Mouse (Mus musculus) spleen, postnatal 36 days (tissue): ENCODE measurements around the gene Negr1.
A peak's percentile ranks its signal among the peaks of the same experiment; 100 is the strongest.

Source experiments
- DNase-seq, 2 experiments: peaks; one replicate each; pipeline ENCODE4 v3.0.0; 2022; ENCODE audit warnings: low spot score in 2 of 2, mixed read lengths in 1 of 2

The Negr1 gene

DNA sequence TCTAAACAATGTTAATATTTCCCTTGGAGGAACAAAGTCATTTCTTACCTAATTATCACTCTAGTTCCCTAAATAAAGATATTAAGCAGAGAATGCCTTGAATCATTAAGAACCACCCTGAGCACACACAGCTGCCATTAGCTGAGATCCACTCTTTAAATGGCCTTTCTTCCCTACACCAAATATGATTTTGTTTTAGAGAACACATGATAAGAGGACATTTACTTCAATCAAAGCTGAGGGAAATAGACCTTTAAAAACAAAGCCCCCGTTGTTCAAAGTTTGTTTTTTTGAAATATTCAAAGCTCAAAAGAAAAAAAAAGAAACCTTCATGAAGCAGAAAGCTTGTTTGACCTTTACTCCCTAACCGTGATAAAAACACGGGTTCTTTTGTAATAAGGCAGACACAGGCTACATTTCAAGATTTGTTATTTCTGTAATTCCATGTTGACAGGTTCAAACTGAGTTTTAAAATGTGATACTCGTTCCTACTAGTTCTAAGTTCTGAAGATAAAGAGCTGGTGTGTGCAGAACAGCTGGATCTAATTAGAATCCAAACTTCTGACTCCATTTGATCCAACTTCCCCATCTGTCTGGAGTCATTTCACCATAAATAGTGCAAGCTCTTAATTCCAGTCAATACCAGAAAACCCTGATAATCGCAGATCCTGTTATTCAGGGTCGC is 544.1 kb downstream of the Negr1 start:
- no peak for DNase-seq

DNA sequence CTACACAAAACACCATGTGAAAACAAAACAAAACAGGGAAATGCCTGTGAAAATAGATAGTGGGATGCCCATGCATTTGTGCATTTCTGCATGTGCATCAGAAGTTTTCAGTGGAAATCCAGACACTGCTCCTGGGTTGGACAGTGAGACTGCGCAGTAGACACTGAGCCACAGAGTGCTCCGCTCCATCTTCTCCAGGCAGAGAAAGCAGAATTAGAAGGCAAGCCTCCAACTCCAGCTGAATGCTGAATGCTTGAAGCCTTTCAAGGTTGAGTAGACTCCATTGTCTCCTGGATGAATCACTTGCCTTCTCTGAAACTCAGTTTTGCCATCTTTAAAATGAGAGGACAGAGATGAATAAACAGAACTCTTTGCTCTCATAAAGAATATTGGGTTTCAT is 546.6 kb downstream of the Negr1 start:
- DNase-seq = no peak

DNA sequence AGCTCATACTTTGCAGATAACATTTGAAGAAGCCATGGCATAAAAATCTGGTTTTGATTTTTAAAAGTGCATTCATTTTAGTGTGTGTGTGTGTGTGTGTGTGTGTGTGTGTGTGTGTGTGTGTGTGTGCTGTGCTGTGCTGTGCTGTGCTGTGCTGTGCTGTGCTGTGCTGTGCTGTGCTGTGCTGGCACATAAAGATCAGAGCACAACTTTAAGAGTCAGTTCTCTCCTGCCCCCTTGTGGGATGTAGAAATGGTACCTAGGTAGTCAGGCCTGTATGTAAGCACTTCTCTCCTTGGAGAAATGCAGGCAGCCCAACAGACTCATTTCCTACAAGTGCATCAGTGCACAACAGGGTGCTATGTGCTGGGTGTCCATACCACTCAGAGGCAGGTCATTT is 547.7 kb downstream of the Negr1 start:
- DNase-seq = peak in 1 of 2 experiments; percentile 40

DNA sequence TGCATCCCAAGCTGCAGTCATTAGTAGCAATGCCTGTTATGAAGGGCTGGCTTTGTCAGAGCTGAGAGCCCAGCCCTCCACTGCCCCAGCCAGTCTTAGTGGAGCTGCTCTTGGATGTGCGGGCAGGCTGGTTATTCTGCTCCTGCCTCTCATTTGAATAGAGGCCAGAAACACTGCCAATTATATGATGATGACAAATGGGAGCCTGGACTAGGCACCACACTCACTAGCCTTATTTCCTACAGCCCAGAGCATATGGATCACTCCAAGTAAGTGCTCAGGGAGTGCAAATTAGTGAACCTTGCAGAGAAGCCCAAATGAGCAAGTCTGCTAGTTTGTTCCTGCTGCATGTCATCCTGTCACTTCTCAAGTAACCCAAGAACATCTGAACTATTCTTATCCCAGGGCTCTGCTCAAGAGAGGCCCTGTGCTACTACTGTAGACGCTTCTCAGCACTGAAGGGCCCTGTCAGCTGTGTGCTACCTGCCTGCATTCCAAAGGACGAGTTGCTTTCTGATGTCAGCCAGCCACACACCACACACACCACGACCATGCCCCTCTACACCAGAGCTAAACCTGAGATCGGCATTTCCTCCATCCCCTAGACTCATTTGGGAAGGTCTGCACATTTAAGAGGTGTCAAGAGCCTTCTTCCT is 553.6 kb downstream of the Negr1 start:
- no peak for DNase-seq

DNA sequence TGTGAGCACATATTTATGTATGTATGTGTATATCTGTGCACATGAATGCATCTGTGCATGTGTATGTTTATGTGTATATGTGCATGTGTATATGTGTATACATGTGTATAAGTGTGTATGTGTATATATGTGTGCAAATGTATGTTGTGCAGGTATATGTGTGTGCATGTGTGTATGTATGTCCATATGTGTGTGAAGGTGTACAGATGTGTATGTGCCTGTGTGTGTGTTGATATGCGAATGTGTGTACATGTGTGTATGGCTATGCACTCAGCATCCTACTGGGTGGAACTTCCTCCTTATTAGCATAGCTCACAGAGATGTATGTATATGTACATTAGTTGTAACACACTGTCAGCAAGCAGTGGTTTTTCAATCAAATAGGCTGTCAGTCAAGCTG is 554.4 kb downstream of the Negr1 start:
- no peak for DNase-seq

DNA sequence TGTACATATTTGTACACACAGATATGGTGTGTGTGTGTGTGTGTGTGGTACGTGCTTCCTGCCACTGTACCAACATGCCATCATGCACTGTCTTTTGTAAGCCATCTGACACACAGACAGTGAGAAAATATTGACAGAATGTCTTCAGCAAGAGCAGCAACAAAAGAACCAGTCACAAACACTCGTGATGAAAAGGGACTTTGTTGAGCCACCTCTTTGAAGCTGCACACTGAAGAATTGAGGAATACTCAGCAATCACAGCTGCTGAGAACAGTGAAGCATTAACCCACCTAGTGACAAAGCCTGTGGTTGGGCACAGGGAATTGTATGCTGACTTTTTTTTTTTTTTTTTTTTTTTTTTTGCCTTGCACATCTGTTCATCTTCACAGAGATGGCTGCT is 558.3 kb downstream of the Negr1 start:
- no peak for DNase-seq

DNA sequence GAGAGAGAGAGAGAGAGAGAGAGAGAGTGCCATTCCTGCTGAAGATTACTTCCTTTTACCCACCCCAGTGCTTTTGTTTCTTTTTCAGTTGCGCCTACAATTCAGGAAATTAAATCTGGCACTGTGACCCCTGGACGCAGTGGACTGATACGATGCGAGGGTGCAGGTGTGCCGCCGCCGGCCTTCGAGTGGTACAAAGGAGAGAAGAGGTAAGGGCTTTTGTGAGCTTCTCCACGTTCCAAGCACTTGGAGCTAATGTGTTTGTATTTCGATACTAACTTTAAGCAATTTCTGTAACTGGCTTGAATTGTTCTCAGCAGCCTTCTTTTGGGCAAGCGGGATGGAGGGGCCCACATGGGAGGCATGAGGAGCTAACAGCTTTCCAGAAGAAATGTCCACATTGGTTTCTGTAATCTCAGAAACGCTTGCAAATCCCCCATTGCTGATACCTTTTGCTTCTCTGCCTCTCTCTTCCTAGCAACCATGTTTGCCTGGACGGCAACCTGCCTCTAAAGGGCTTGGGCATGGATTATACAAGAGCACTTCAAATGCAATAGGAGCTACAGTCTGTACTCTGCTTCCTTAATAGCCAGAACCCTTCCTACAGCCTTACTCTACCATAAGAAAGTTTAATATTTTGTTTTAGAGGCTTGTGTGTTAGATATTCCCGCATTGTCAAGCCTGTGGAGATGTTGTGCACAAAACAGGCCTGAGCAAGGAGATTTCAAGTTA is 584.7 kb downstream of the Negr1 start:
- DNase-seq = no peak

DNA sequence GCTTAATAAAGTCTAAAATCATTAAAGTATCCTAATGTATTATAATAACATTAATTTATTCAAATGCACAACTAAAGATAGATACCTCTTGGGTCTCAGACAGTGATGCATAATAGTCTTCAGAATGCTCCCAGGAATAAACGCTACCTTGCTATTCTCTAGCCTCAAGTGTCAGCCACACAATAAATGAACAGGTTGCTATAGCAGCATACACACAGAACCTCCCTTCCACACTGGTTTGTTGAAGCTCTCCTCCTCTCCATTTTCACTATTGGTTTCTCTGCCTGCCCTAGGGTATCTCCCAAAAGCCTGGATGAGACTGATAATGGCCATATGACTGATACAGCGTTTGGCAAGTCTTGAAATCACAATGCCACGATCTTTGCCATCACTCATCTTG is 593.3 kb downstream of the Negr1 start:
- no peak for DNase-seq

DNA sequence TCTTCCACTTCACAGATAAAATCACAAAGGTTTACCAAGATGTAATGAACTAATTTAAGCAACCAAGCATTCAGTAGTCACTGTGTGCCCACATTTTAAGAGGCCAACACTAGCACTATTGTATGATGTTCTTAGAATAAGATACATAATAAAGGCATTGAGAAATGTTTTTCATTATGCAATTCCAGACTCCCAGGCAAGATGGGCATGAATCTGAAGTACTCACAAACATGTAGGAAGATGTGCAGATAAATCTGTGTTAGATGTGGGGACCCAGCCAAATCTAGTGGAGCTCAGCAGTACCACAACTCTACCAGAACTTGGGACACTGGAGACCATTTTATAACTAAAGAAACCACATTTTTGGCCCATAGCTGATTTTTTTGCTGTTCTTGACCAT is 593.9 kb downstream of the Negr1 start:
- DNase-seq = no peak

DNA sequence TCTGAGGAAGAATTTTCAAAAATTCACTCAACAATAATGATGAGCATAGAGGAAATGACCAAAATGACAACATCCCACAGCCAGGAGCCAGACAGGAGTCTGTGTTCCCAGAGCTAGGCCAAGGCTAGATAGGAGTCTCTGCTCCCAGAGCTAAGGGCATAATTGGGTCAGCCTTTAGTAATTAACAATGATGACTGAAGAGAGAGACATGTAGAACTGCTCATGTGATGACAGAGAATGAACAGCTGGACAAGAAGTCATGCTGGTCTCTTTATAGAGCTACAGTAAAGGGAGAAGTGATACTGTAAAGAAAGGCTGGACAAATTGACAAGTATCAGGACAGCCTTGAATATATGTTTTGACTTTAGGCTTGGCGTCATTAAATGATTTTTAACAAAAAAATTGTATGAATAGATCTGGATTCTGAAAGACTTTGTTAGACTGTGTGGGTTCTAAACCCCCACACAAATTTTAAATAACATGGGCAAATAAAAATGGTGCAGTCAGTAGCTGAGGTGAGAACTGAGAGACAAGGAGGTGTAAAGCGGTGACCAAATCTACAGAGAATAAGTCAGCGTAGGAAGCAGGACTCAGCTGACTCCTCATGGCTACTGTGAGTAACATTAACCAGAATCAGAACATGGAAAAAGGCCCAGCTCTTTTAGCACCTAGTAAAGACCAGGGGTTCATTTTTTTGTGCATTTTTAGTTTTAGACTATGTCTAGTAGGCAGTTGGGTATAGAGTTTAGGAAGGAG is 603.4 kb downstream of the Negr1 start:
- no peak for DNase-seq

DNA sequence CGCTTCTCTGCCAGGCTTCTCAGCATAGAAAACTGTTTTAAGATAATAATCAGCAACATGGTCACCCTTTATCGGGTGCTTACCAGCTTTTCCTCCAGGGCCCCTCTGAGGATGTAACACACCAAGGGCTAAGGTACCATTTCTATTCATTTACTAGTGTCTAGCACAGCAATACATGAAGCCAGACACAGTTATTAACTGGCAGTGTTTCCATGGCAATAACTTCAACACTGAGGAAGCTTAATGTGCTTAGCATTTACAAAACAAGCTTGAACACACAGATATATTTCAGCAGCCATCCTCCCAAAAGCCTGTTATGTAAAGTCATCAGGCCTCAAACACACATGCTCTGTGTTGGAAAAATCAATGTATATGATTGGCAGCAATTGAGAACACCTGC is 620.4 kb downstream of the Negr1 start:
- DNase-seq = no peak

DNA sequence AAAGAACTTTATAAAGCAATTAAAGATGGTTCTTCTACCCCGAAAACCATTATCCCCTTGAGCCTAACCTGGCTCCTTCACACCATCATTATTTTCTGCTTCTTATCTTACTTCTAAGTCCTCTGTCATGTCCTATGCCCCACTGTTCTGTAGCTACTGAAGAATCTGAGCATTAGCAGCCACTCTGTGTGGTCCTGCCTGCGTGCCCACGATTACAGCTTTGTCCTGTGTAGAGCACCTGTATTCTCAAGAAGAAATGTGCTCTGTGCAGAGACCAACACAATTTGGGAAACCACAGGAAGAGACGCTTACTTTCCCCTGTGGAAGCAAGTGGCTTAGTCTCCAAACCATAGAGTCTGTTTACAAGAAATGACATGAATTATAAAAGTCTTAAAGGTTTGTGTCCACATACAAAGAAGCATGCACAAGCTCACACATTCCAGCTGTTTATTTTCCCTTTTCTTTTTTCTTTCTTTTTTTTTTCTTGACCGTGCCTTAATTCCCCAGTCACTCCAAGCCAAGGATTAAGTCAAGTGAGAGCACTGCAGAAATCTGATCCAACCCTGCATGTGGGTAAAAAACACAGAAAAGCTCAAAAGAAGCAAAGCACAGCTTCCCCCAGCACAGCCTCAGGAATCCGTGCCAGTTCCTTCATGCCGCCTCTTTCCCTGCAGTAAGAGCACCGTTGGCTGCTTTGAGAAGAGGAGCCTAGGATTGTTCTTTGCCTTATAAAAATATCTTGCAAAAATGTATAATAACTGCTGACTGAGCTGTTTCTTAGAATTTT is 627.5 kb downstream of the Negr1 start:
- no peak for DNase-seq

DNA sequence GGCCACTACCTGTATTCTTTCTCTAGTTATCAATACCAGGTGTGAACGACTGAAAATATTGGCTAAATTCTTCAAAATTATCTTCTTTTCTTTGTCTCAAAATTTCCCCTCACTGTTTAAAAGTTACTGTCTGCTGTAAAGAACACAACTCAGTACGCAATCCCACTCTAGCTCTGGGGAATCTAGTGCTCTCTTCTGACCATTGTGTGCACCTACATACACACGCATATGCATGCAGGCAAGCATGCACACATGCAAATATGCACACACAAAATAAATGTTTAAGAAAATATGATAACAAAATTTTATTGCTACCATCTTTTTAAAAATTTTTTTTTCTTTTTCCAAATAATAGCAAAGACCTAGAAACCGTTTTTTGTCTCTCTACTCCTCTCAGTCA is 628.2 kb downstream of the Negr1 start:
- DNase-seq = no peak

DNA sequence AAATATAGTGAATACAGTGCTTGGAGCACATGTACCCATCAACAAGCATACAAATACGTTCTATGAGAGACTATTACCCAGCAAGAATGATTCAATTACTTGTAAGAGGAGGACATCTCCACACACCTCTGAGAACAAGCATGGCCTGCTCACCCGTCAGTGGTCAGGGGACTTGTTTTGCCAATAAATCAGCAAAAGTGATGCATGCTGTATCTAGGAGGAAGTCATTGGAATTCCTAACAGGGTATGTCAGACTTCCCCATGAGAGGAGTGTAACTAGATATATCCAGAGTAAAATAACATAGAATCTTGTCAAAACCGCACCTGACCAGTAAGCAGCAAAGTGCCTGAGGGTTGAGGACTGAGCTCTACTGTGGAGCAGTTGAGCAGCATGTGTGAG is 629.0 kb downstream of the Negr1 start:
- no peak for DNase-seq

DNA sequence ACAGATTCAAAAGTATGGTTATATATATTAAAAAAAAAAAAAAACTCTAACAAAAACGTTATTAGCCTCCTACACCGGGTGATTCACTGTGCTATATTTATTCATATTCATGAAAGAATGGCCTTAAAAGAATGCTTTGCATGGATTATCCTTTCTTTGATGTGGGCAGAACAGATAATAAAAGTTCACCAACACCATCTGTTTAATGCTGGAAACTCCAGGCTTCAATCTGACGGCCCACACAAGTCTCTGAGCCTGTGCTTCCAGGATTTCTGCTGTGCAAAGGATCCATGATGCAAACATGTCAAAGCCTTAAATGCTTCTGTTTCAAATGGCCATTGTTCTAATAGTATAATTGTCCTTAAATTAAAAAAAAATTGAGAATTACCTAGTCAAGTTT is 630.4 kb downstream of the Negr1 start:
- no peak for DNase-seq

DNA sequence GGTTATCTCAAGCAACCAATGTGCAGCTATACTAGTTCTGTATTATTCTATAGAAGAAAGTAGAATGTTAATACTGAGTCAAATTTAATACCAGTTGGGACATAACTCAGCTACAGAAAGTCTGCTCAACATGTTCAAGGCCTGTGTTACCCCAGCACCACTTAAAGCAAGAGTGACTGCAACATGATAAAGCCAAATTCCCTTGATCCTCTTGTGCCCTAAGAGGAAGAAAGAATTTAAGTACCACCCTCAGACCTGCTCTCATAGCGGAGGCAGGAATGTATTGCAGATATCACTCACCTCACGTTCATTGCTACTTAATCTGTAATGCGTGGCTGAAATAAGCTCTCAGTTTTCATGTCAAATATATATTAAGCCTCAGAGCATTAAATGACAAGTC is 631.5 kb downstream of the Negr1 start:
- DNase-seq = no peak

DNA sequence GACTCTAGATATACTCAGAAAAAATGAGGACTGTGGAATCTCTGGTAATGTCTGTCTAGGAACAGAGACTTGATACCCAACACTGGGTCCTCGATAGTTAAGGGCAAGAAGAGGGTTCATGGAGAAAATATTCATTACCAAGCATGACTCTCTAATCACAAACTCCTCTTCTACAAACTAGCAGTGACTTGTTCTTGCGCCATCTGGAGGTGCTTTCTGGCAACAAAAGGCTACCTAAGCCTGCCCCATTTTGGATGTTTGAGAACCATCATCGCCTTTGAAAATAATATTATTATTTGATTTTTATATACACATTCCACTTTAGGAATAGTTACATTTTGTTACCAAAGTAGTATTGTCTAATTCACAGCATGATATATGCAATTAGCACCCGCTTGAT is 637.1 kb downstream of the Negr1 start:
- DNase-seq = no peak

DNA sequence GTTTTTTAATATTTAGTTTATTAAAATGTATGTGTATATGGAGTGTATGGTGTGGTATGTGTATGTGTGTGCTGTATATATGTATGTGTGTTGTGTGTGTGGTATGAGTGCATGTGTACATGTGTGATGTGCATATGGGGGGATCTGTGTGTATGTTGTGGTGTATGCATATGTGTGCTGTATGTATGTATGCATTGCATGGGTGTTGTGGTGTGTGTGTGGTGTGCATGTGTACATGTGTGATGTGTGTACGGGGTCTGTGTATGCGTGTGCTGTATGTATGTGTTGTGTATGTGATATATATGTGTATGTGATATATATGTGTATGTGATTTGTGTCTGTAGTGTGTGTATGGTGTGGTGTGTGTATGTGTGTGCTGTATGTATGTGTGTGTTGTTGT is 640.1 kb downstream of the Negr1 start:
- DNase-seq = no peak

DNA sequence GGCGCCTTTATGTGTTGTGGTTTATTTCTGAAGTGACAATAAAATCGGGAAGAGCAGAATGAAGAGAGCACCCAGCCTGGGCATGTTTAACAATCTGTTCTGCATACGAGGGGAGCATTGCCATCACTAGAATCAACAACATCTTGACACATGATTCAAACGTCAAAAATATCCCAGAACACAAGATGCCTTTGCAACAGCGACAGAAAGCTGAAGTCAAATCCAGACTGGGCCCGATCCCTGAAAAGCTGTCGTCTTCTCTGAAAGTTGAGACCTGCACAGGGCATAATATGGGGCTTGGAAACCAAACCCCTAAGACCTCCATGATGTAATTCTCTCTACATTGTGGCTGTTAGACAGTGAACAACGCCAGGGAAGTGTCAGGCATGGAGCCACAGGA is 642.0 kb downstream of the Negr1 start:
- no peak for DNase-seq

DNA sequence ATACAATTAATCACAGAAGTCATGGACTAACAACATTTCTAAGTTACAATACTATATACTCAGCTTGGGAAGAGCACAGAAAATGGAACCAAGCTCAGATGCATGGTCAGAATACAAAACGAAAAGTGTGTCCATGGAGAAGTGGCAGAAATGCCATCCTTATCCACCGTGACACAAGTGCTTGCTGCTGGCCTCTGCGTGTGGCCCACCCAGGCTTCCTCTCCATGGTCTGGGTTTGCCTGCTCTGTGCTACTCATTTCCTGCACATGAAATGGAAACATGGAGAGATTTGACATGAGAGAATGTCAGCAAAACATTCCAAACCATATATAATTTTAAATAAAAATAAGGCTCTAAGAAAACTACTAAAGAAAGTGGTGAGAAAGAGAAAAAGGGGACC is 645.2 kb downstream of the Negr1 start:
- no peak for DNase-seq

DNA sequence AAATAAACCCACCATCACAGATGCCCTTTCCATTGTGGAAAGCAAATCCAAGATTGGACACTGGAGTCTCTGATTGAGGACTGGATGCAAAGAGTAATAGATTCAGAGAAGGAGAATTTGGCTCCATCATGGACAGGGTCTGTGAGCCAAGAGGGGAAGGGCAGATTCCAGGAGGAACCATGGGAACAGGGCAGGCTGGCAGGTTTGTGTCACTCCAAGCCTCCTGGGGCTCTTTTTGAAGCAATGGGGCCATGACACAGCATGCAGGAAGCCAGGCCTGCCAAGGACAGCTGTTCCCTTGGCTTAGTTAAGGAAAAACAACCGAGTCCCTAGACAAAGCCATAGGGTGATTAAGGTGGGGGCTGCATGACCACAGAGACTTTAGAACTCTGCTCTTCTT is 647.4 kb downstream of the Negr1 start:
- no peak for DNase-seq

DNA sequence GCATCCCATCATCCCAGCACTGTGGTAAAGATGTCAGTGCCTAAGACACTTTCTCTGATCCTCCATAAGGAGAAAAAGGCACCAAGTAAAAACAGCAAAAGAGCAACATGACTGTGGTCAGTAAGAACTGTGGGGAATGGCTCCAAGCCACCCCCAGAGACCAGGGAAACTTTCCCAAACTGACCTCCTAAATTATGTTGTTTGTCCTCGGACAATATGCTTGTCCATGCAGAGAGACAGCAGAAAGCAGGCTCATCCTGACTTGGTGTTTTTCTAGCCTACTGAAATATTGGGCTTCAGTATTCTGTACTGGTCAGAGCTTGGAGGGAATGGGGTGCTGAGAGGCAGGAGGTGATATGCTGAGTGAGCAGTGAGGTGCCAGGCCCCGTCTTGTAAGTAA is 647.8 kb downstream of the Negr1 start:
- DNase-seq = no peak
